Mouse (Mus musculus) heart, adult 2 months (tissue): ENCODE measurements around the gene P2rx4. TPM values are rescaled to one million over a fixed set of nuclear protein-coding genes. Genes with fewer than 3 reads are reported as not detected.
A peak's percentile ranks its signal among the peaks of the same experiment; 100 is the strongest.

ENCODE experiments used
- DNase-seq, 2 experiments: peaks; one replicate each; pipeline ENCODE4 v3.0.0; 2021
- H3K27ac ChIP-seq: fragments of 200-600 bp; 2 replicates; pipeline ENCODE4 v1.8.1; 2022
- H3K27me3 ChIP-seq: fragments of 200-500 bp; 2 replicates; pipeline ENCODE4 v1.6.1; 2012; ENCODE audit warnings: mild to moderate bottlenecking, low read length, inconsistent platforms, mixed read lengths; ENCODE audit not compliant: control insufficient read depth, insufficient read depth
- H3K36me3 ChIP-seq: fragments of 200-500 bp; 2 replicates; pipeline ENCODE4 v1.6.1; 2012; ENCODE audit warnings: low read length, inconsistent platforms; ENCODE audit not compliant: control insufficient read depth, insufficient read depth
- H3K4me1 ChIP-seq: fragments of 200-500 bp; 2 replicates; pipeline ENCODE4 v1.6.1; 2011; ENCODE audit warnings: low read length; ENCODE audit not compliant: control insufficient read depth, insufficient read depth
- H3K4me3 ChIP-seq: fragments of 200-600 bp; 2 replicates; pipeline ENCODE4 v1.8.1; 2022
- H3K79me2 ChIP-seq: fragments of 200-500 bp; replicated peaks from 2 replicates; pipeline ENCODE4 v1.6.1; 2012; ENCODE audit warnings: mild to moderate bottlenecking, inconsistent platforms, low read length, moderate library complexity, mixed read lengths; ENCODE audit not compliant: control insufficient read depth, insufficient read depth
- H3K9ac ChIP-seq: fragments of 200-500 bp; 2 replicates; pipeline ENCODE4 v1.6.1; 2012; ENCODE audit warnings: low read depth, mild to moderate bottlenecking, control low read depth, inconsistent platforms, low read length, mixed read lengths
- CTCF ChIP-seq: fragments of 200-600 bp; IDR thresholded peaks from 2 replicates; pipeline ENCODE4 v1.8.1; 2022; ENCODE audit warnings: antibody characterized with exemption, mild to moderate bottlenecking, moderate library complexity
- EP300 ChIP-seq: fragments of 200-500 bp; IDR thresholded peaks from 2 replicates; pipeline ENCODE4 v1.6.1; 2011; ENCODE audit warnings: low read depth, low read length, control low read depth; ENCODE audit not compliant: insufficient read depth
- POLR2A ChIP-seq: fragments of 200-500 bp; IDR thresholded peaks from 2 replicates; pipeline ENCODE4 v1.6.1; 2011; ENCODE audit warnings: mild to moderate bottlenecking, low read depth, low read length, control low read depth; ENCODE audit not compliant: insufficient read depth
- WGBS: fragments of 180-500 bp; shearing (Covaris S2); methylation state at CpG from one replicate; pipeline ENCODE4 v1.1.7; 2018; 5-methylcytosine and 5-hydroxymethylcytosine counted together
- intact Hi-C: fragments of 180-260 bp; cut with DNase I; formaldehyde crosslinking; loops from one replicate; pipeline ENCODE4 v1.15.1; 2025
- polyA plus RNA-seq: library from polyadenylated mRNA; depleted of rRNA; stranded (reverse); fragments of >200 nt; gene quantifications from 2 replicates; pipeline ENCODE4 v1.2.3, GENCODE M21; 2012
- total RNA-seq, 2 experiments: library from RNA; stranded (reverse); gene quantifications; 2 replicates each; pipeline ENCODE4 v1.2.3; 2021

Gene P2rx4
- total and polyA plus RNA-seq, 3 experiments: 17.4 to 28.9 (median 19.0) TPM

GRCm38 (mm10) chr5:122705174-122705573 is 2.2 kb upstream of the P2rx4 start:
- intact Hi-C loops: no loop called here
- H3K9ac ChIP-seq: no peak overlapping the region
- H3K4me1 ChIP-seq: peaks cover 4% of the 10 kb centered on the region
- H3K27me3 ChIP-seq: no peaks in the 10 kb centered on the region
- no peak overlapping the region for H3K4me3 ChIP-seq
- TF ChIP-seq POLR2A (no peak), CTCF (no peak), EP300 (no peak)
- no peak for DNase-seq
- H3K27ac ChIP-seq: no peak overlapping the region
- 75% methylated on average over 3 of the region's 3 CpGs for WGBS
- H3K36me3 ChIP-seq: 0 out of 2 replicates have a peak, but pooled peaks cover 2% of the 10 kb centered on the region
- H3K79me2 ChIP-seq: no peaks in the 10 kb centered on the region

GRCm38 (mm10) chr5:122706917-122707275 is 448 bp upstream of the P2rx4 start:
- Histone ChIP-seq H3K79me2 (no peaks in the 10 kb centered on the region), H3K9ac (peak overlapping the region; percentile 87), H3K27ac (peak overlapping the region; percentile 80), H3K27me3 (no peaks in the 10 kb centered on the region), H3K4me1 (peaks cover 4% of the 10 kb centered on the region), H3K36me3 (0 out of 2 replicates have a peak, but pooled peaks cover 2% of the 10 kb centered on the region), H3K4me3 (peak overlapping the region; percentile 68)
- TF ChIP-seq CTCF (no peak), POLR2A (no peak)
- no peak for DNase-seq
- intact Hi-C loops: no loop called here
- 33% methylated on average over 5 of the region's 5 CpGs for WGBS

- H3K27ac ChIP-seq: no peak overlapping the region
- intact Hi-C loops: no loop called here
- TF ChIP-seq EP300 (no peak), CTCF (no peak), POLR2A (no peak)
These were observed 1.5 kb downstream of the P2rx4 start for GRCm38 (mm10) chr5:122708819-122709218.

GRCm38 (mm10) chr5:122715723-122716122 is 8.4 kb downstream of the P2rx4 start:
- H3K4me3 ChIP-seq: no peak overlapping the region
- TF ChIP-seq CTCF (no peak), EP300 (no peak), POLR2A (no peak)
- H3K27me3 ChIP-seq: no peaks in the 10 kb centered on the region
- H3K36me3 ChIP-seq: no peaks in the 10 kb centered on the region
- H3K79me2 ChIP-seq: no peaks in the 10 kb centered on the region
- no peak for DNase-seq
- intact Hi-C loops: no loop called here
- H3K27ac ChIP-seq: no peak overlapping the region
- no peaks in the 10 kb centered on the region for H3K4me1 ChIP-seq
- 100% methylated on average over 1 of the region's 1 CpGs for WGBS
- no peak overlapping the region for H3K9ac ChIP-seq

More at GRCm38 (mm10) chr5:122708819-122709218, 1.5 kb downstream of the P2rx4 start:
- no peaks in the 10 kb centered on the region for H3K79me2 ChIP-seq
- H3K4me1 ChIP-seq: peaks cover 4% of the 10 kb centered on the region
- H3K36me3 ChIP-seq: 0 out of 2 replicates have a peak, but pooled peaks cover 2% of the 10 kb centered on the region
- no peaks in the 10 kb centered on the region for H3K27me3 ChIP-seq
- WGBS: 66% methylated on average over 6 of the region's 6 CpGs
- DNase-seq: no peak
- H3K9ac ChIP-seq: no peak overlapping the region
- H3K4me3 ChIP-seq: no peak overlapping the region

- no peaks in the 10 kb centered on the region for H3K27me3 ChIP-seq
- no peaks in the 10 kb centered on the region for H3K36me3 ChIP-seq
- H3K4me3 ChIP-seq: no peak overlapping the region
- H3K9ac ChIP-seq: no peak overlapping the region
- TF ChIP-seq CTCF (peak; percentile 9; the same call in 1 of the 2 replicates), POLR2A (no peak)
- intact Hi-C loops: no loop called here
- H3K4me1 ChIP-seq: no peaks in the 10 kb centered on the region
- no peak for DNase-seq
- 97% methylated on average over 2 of the region's 2 CpGs for WGBS
- no peak overlapping the region for H3K27ac ChIP-seq
- no peaks in the 10 kb centered on the region for H3K79me2 ChIP-seq
These were observed 9.4 kb downstream of the P2rx4 start for GRCm38 (mm10) chr5:122716793-122717192.

GRCm38 (mm10) chr5:122718400-122718799 is 11.1 kb downstream of the P2rx4 start:
- Histone ChIP-seq H3K4me1 (no peaks in the 10 kb centered on the region), H3K27me3 (no peaks in the 10 kb centered on the region), H3K79me2 (no peaks in the 10 kb centered on the region), H3K36me3 (no peaks in the 10 kb centered on the region), H3K27ac (no peak overlapping the region), H3K9ac (no peak overlapping the region; the same call in 1 of the 2 replicates), H3K4me3 (no peak overlapping the region)
- DNase-seq: no peak
- intact Hi-C loops: no loop called here
- TF ChIP-seq CTCF (no peak), EP300 (no peak), POLR2A (no peak)
- WGBS: 59% methylated on average over 7 of the region's 7 CpGs

GRCm38 (mm10) chr5:122719168-122719567 is 11.8 kb downstream of the P2rx4 start:
- Histone ChIP-seq H3K4me3 (no peak overlapping the region), H3K27ac (no peak overlapping the region), H3K4me1 (no peaks in the 10 kb centered on the region), H3K36me3 (no peaks in the 10 kb centered on the region), H3K79me2 (no peaks in the 10 kb centered on the region), H3K9ac (no peak overlapping the region), H3K27me3 (no peaks in the 10 kb centered on the region)
- intact Hi-C loops: no loop called here
- no peak for TF ChIP-seq EP300
- no peak for TF ChIP-seq POLR2A
- TF ChIP-seq CTCF: no peak
- no peak for DNase-seq
- WGBS: 94% methylated on average over 8 of the region's 8 CpGs
